In genomic region chr10:95708001-95708400, GRCm38 (mm10) we compare ENCODE assay signal across 11 mouse cellular contexts. TPM values are rescaled to one million over a fixed set of nuclear protein-coding genes. Genes with fewer than 3 reads are reported as not detected.
DNase-seq lines count a peak whose midpoint lies in the region; ATAC-seq lines count a peak whose summit lies in the region.
"Had no signal": no experiment of that assay in that cellular context is flagged by ENCODE, and none has a peak within 500 bp of the region (broad histone marks: within the 10 kb centered on the region; RNA-seq: fewer than 3 reads in every experiment).

No protein-coding gene starts in this region.

- no peaks in the 10 kb centered on the region for H3K9me3 ChIP-seq in heart, embryonic 13.5 days
- no peaks in the 10 kb centered on the region for H3K9me3 ChIP-seq in limb, embryonic 13.5 days
- H3K9me3 ChIP-seq in forebrain, embryonic 15.5 days = no peaks in the 10 kb centered on the region

- no peak overlapping the region for H3K4me2 ChIP-seq in heart, embryonic 13.5 days
- no peak overlapping the region for H3K4me2 ChIP-seq in limb, embryonic 13.5 days (replicated peaks)
- H3K4me2 ChIP-seq in forebrain, embryonic 15.5 days (replicated peaks) = no peak overlapping the region

- H3K9ac ChIP-seq in heart, embryonic 13.5 days = peak overlapping the region; percentile 5; the same call in 1 of the 2 replicates
- no peak overlapping the region for H3K9ac ChIP-seq in limb, embryonic 13.5 days
- no peak overlapping the region for H3K9ac ChIP-seq in forebrain, embryonic 15.5 days (replicated peaks)

- H3K36me3 ChIP-seq in heart, embryonic 13.5 days = no peaks in the 10 kb centered on the region
- no peaks in the 10 kb centered on the region for H3K36me3 ChIP-seq in limb, embryonic 13.5 days
- H3K36me3 ChIP-seq in forebrain, embryonic 15.5 days = no peaks in the 10 kb centered on the region

- no peak overlapping the region for H3K4me3 ChIP-seq in heart, embryonic 13.5 days
- no peak overlapping the region for H3K4me3 ChIP-seq in limb, embryonic 13.5 days
- no peak overlapping the region for H3K4me3 ChIP-seq in forebrain, embryonic 15.5 days

- DNase-seq in CD4-positive helper T cell, adult 2 months (ENCODE audit: low read depth, low spot score) = peak; percentile 50
- no peak for DNase-seq in cerebellum, postnatal 10 days
- DNase-seq in cerebellum, adult 9-11 months = no peak
- no peak for DNase-seq in layer of hippocampus, adult 18-20 months (ENCODE audit: low spot score in 2 of 2)
- DNase-seq: adrenal gland, postnatal 10 days had no signal

- ATAC-seq in activated CD4-positive, CD25-positive, alpha-beta regulatory T cell, adult 4 months = peak; percentile 76
- no peak for ATAC-seq in heart, embryonic 13.5 days (ENCODE audit: extremely low read depth, insufficient number of reproducible peaks, low FRiP score, low TSS enrichment)
- peak; percentile 20 for ATAC-seq in limb, embryonic 13.5 days (ENCODE audit: low FRiP score, low read depth)
- ATAC-seq in forebrain, embryonic 15.5 days (replicated peaks) = no peak

- H3K4me1 ChIP-seq in heart, embryonic 13.5 days = peaks cover 27% of the 10 kb centered on the region
- peaks cover 54% of the 10 kb centered on the region for H3K4me1 ChIP-seq in limb, embryonic 13.5 days
- no peaks in the 10 kb centered on the region for H3K4me1 ChIP-seq in forebrain, embryonic 15.5 days

- peak overlapping the region; percentile 46 for H3K27ac ChIP-seq in heart, embryonic 13.5 days (replicated peaks)
- H3K27ac ChIP-seq in limb, embryonic 13.5 days = peak overlapping the region; percentile 39; the same call in 1 of the 2 replicates
- H3K27ac ChIP-seq in forebrain, embryonic 15.5 days (replicated peaks) = no peak overlapping the region

- 38% methylated on average over 5 of the region's 5 CpGs for WGBS in heart, embryonic 13.5 days
- WGBS in limb, embryonic 13.5 days = 37% methylated on average over 5 of the region's 5 CpGs
- 95% methylated on average over 5 of the region's 5 CpGs for WGBS in forebrain, embryonic 15.5 days

- H3K27me3 ChIP-seq in heart, embryonic 13.5 days (replicated peaks) = no peaks in the 10 kb centered on the region
- no peaks in the 10 kb centered on the region for H3K27me3 ChIP-seq in limb, embryonic 13.5 days
- no peaks in the 10 kb centered on the region for H3K27me3 ChIP-seq in forebrain, embryonic 15.5 days

RNA-seq across cellular contexts. Expression of gene Anapc15-ps, which starts 34.8 kb away (rescaled TPM):
- not detected for polyA plus RNA-seq in activated CD4-positive, CD25-positive, alpha-beta regulatory T cell, adult 4 months (2017; shearing (Covaris generic))
- polyA plus RNA-seq in heart, embryonic 13.5 days (2015; fragmentation: Nextera tagmentation; extraction: Ambion mirVana) = not detected in 2 replicates
- 0.43 TPM in 1 of 2 replicates, not detected in the other for polyA plus RNA-seq in limb, embryonic 13.5 days (2015; fragmentation: Nextera tagmentation; extraction: Ambion mirVana)
- polyA plus RNA-seq in forebrain, embryonic 15.5 days (2015; fragmentation: Nextera tagmentation; extraction: Ambion mirVana) = not detected in 2 replicates
- not detected for total RNA-seq in layer of hippocampus, adult 18-20 months (2021)
- total RNA-seq: adrenal gland, postnatal 10 days; gastrocnemius, postnatal 4 days had no signal
- polyA plus RNA-seq: small intestine, adult 2 months had no signal

Comparison
In these comparisons a context has a peak if more than half of its experiments do, and no peak if none do; other contexts are left out.
1. ATAC-seq: peak in activated CD4-positive, CD25-positive, alpha-beta regulatory T cell, adult 4 months (single experiment) and limb, embryonic 13.5 days (single experiment); none in heart, embryonic 13.5 days (single experiment) and forebrain, embryonic 15.5 days (single experiment).